Mouse (Mus musculus): ENCODE data around the gene Cyren. TPM values are rescaled to one million over a fixed set of nuclear protein-coding genes. Genes with fewer than 3 reads are reported as not detected.

Cyren gene
- polyA plus RNA-seq, 1 experiment from 2014 or later, result 18.9 TPM

- H3K9me3 ChIP-seq, result no peaks in the 10 kb centered on the region
- DNase-seq (ENCODE audit: low spot score), result no peak
- peaks cover 36% of the 10 kb centered on the region for H3K4me1 ChIP-seq
- no peaks in the 10 kb centered on the region for H3K36me3 ChIP-seq (replicated peaks)
- no peaks in the 10 kb centered on the region for H3K27me3 ChIP-seq (replicated peaks; ENCODE audit: low read depth, poor library complexity, severe bottlenecking)
- WGBS, result 91% methylated on average over 6 of the region's 6 CpGs
- H3K4me3 ChIP-seq, result no peak overlapping the region
- H3K27ac ChIP-seq (replicated peaks), result no peak overlapping the region
Measured at GRCm38 (mm10) chr6:34862381-34862780, 15.5 kb downstream of the Cyren start.

GRCm38 (mm10) chr6:34861546-34862053 lies 16.3 kb downstream of the Cyren start:
- Histone ChIP-seq H3K9me3 (no peaks in the 10 kb centered on the region), H3K27me3 (replicated peaks; ENCODE audit: low read depth, poor library complexity, severe bottlenecking) (no peaks in the 10 kb centered on the region), H3K4me1 (peaks cover 28% of the 10 kb centered on the region), H3K27ac (replicated peaks) (no peak overlapping the region), H3K4me3 (no peak overlapping the region), H3K36me3 (replicated peaks) (no peaks in the 10 kb centered on the region)
- DNase-seq (ENCODE audit: low spot score), result no peak
- 91% methylated on average over 11 of the region's 11 CpGs for WGBS

GRCm38 (mm10) chr6:34832352-34832751 lies 45.5 kb downstream of the Cyren start:
- Histone ChIP-seq H3K27ac (replicated peaks) (no peak overlapping the region), H3K9me3 (no peaks in the 10 kb centered on the region)
- WGBS, result 94% methylated on average over 5 of the region's 5 CpGs

GRCm38 (mm10) chr6:34824406-34824805 lies 53.5 kb downstream of the Cyren start:
- Histone ChIP-seq H3K27me3 (replicated peaks; ENCODE audit: low read depth, poor library complexity, severe bottlenecking) (no peaks in the 10 kb centered on the region), H3K4me3 (no peak overlapping the region), H3K36me3 (replicated peaks) (no peaks in the 10 kb centered on the region), H3K4me1 (no peaks in the 10 kb centered on the region), H3K9me3 (peaks cover 3% of the 10 kb centered on the region; the same call in 1 of the 2 replicates), H3K27ac (replicated peaks) (no peak overlapping the region)
- no peak for DNase-seq (ENCODE audit: low spot score)

More at GRCm38 (mm10) chr6:34832352-34832751, 45.5 kb downstream of the Cyren start:
- Histone ChIP-seq H3K4me1 (no peaks in the 10 kb centered on the region), H3K27me3 (replicated peaks; ENCODE audit: low read depth, poor library complexity, severe bottlenecking) (no peaks in the 10 kb centered on the region), H3K36me3 (replicated peaks) (no peaks in the 10 kb centered on the region), H3K4me3 (no peak overlapping the region)
- no peak for DNase-seq (ENCODE audit: low spot score)

Other genes starting within 250 kb of the Cyren start
- gene Agbl3, start 97.6 kb downstream of the Cyren start, polyA plus RNA-seq (2016; fragmentation: Nextera tagmentation; extraction: Ambion mirVana), result 2.8 and 3.3 TPM in 2 replicates
- 1.8 and 1.9 TPM in 2 replicates for gene Tmem140, start 14.9 kb downstream of the Cyren start, polyA plus RNA-seq (2016; fragmentation: Nextera tagmentation; extraction: Ambion mirVana)
- gene Wdr91, start 32.8 kb upstream of the Cyren start, polyA plus RNA-seq (2016; fragmentation: Nextera tagmentation; extraction: Ambion mirVana), result 11.9 and 13.2 TPM in 2 replicates
- gene Stra8, start 42.1 kb upstream of the Cyren start, polyA plus RNA-seq (2016; fragmentation: Nextera tagmentation; extraction: Ambion mirVana), result 0.12 TPM in 1 of 2 replicates, not detected in the other
- 0.20 and 0.55 TPM in 2 replicates for gene Slc23a4, start 110.3 kb upstream of the Cyren start, polyA plus RNA-seq (2016; fragmentation: Nextera tagmentation; extraction: Ambion mirVana)